Mouse (Mus musculus) liver, embryonic 11.5 days (tissue): ENCODE results near the gene Ube2q2. TPM values are rescaled to one million over a fixed set of nuclear protein-coding genes. Genes with fewer than 3 reads are reported as not detected.
"Not testable (repeated sequence)": the region's sequence is repeated elsewhere in the genome, so short reads cannot be mapped to it uniquely, and the experiment has no call there.

Experiments
- ATAC-seq: fragments of 200-750 bp; cut with Nextera tagmentation; replicated peaks from 2 replicates; pipeline ENCODE4 v1.8.0; 2017; ENCODE audit warnings: moderate number of reproducible peaks, mild to moderate bottlenecking, moderate TSS enrichment, moderate library complexity; ENCODE audit not compliant: low FRiP score
- DNase-seq: peaks from one replicate; pipeline ENCODE4 v3.0.0-alpha.2; 2017; ENCODE audit warnings: low spot score
- H3K27ac ChIP-seq: fragments of 300-500 bp; sonication (generic); 2 replicates; pipeline ENCODE4 v1.5.1; 2014; ENCODE audit warnings: mild to moderate bottlenecking, low read depth, low read length, control low read depth
- H3K27me3 ChIP-seq: fragments of 300-500 bp; sonication (generic); replicated peaks from 2 replicates; pipeline ENCODE4 v1.6.1; 2014; ENCODE audit warnings: low read length, mixed read lengths; ENCODE audit not compliant: control insufficient read depth, insufficient read depth
- H3K36me3 ChIP-seq: fragments of 300-500 bp; sonication (generic); 2 replicates; pipeline ENCODE4 v1.6.1; 2014; ENCODE audit warnings: mild to moderate bottlenecking, low read length, moderate library complexity, mixed read lengths; ENCODE audit not compliant: control insufficient read depth, insufficient read depth
- H3K4me1 ChIP-seq: fragments of 300-500 bp; sonication (generic); replicated peaks from 2 replicates; pipeline ENCODE4 v1.6.1; 2014; ENCODE audit warnings: low read length, mixed read lengths; ENCODE audit not compliant: control insufficient read depth, insufficient read depth
- H3K4me2 ChIP-seq: fragments of 300-500 bp; sonication (generic); 2 replicates; pipeline ENCODE4 v1.6.1; 2014; ENCODE audit warnings: mild to moderate bottlenecking, control low read depth, moderate library complexity
- H3K4me3 ChIP-seq: fragments of 300-500 bp; sonication (generic); 2 replicates; pipeline ENCODE4 v1.5.1; 2014; ENCODE audit warnings: low read depth, low read length, control low read depth
- H3K9ac ChIP-seq: fragments of 300-500 bp; sonication (generic); 2 replicates; pipeline ENCODE4 v1.6.1; 2014; ENCODE audit warnings: low read depth, low read length, control low read depth
- H3K9me3 ChIP-seq: fragments of 300-500 bp; sonication (generic); 2 replicates; pipeline ENCODE4 v1.6.1; 2016; ENCODE audit warnings: low read length, inconsistent platforms, mixed read lengths; ENCODE audit not compliant: control insufficient read depth
- WGBS: fragments of 180-500 bp; shearing (Covaris S2); extraction: QIAGEN DNeasy Blood & Tissue Kit; methylation state at CpG from one replicate; pipeline ENCODE4 v1.1.7; 2014; 5-methylcytosine and 5-hydroxymethylcytosine counted together
- polyA plus RNA-seq: library from polyadenylated mRNA; unstranded; fragments of >200 nt; fragmentation: Nextera tagmentation; extraction: Ambion mirVana; gene quantifications from 2 replicates; pipeline ENCODE4 v1.2.1, GENCODE M21; 2014

The Ube2q2 gene
- 34.8 and 36.9 TPM in 2 replicates for polyA plus RNA-seq

- no peaks in the 10 kb centered on the region for H3K27me3 ChIP-seq
- peaks cover 15% of the 10 kb centered on the region for H3K4me1 ChIP-seq
- peak within 1 kb of the TSS; percentile 68 for H3K4me3 ChIP-seq
- WGBS, result 1% methylated on average over 66 of the region's 81 CpGs
- DNase-seq, result no peak
- H3K9ac ChIP-seq, result peak within 1 kb of the TSS; percentile 95
- H3K9me3 ChIP-seq, result no peaks in the 10 kb centered on the region
- H3K36me3 ChIP-seq, result no peaks in the 10 kb centered on the region
- peak within 1 kb of the TSS; percentile 64 for H3K27ac ChIP-seq
- peak; percentile 83 for ATAC-seq
- H3K4me2 ChIP-seq, result peak within 1 kb of the TSS; percentile 85
Observed at GRCm38 (mm10) chr9:55148854-55149498, at the start of gene Ube2q2. TSS of gene Ube2q2 (plus strand) at chr9:55148854.

- H3K27ac ChIP-seq, result no peak overlapping the region
- no peak overlapping the region for H3K4me2 ChIP-seq
- H3K36me3 ChIP-seq, result no peaks in the 10 kb centered on the region
- ATAC-seq (no peak), DNase-seq (no peak)
- no peak overlapping the region for H3K9ac ChIP-seq
- H3K9me3 ChIP-seq, result no peaks in the 10 kb centered on the region
- H3K4me1 ChIP-seq, result no peaks in the 10 kb centered on the region
- no peaks in the 10 kb centered on the region for H3K27me3 ChIP-seq
- no peak overlapping the region for H3K4me3 ChIP-seq
- WGBS, result 41% methylated on average over 3 of the region's 3 CpGs
Observed at GRCm38 (mm10) chr9:55101117-55101516, 47.5 kb upstream of the Ube2q2 start.

GRCm38 (mm10) chr9:55102186-55102835 is 46.3 kb upstream of the Ube2q2 start:
- no peaks in the 10 kb centered on the region for H3K9me3 ChIP-seq
- DNase-seq, result no peak
- H3K36me3 ChIP-seq, result no peaks in the 10 kb centered on the region
- H3K9ac ChIP-seq, result no peak overlapping the region
- WGBS, result 75% methylated on average over 8 of the region's 8 CpGs
- H3K4me3 ChIP-seq, result no peak overlapping the region
- no peak for ATAC-seq
- no peak overlapping the region for H3K4me2 ChIP-seq
- H3K4me1 ChIP-seq, result no peaks in the 10 kb centered on the region
- no peak overlapping the region for H3K27ac ChIP-seq
- no peaks in the 10 kb centered on the region for H3K27me3 ChIP-seq

GRCm38 (mm10) chr9:55102931-55103630 is 45.6 kb upstream of the Ube2q2 start:
- WGBS, result 86% methylated on average over 5 of the region's 5 CpGs

GRCm38 (mm10) chr9:55110059-55110834 is 38.4 kb upstream of the Ube2q2 start:
- peak; percentile 90 for ATAC-seq
- 32% methylated on average over 16 of the region's 16 CpGs for WGBS

More at GRCm38 (mm10) chr9:55102931-55103630, 45.6 kb upstream of the Ube2q2 start:
- H3K36me3 ChIP-seq, result no peaks in the 10 kb centered on the region
- H3K27ac ChIP-seq, result no peak overlapping the region
- no peak overlapping the region for H3K4me2 ChIP-seq
- no peaks in the 10 kb centered on the region for H3K9me3 ChIP-seq
- DNase-seq (no peak), ATAC-seq (no peak)
- no peak overlapping the region for H3K9ac ChIP-seq
- no peak overlapping the region for H3K4me3 ChIP-seq
- no peaks in the 10 kb centered on the region for H3K4me1 ChIP-seq
- H3K27me3 ChIP-seq, result no peaks in the 10 kb centered on the region

GRCm38 (mm10) chr9:55110835-55111217 is 37.8 kb upstream of the Ube2q2 start:
- not testable (repeated sequence) for H3K36me3 ChIP-seq, H3K27me3 ChIP-seq, ATAC-seq, H3K4me1 ChIP-seq, H3K27ac ChIP-seq, H3K4me3 ChIP-seq, DNase-seq, H3K4me2 ChIP-seq, H3K9me3 ChIP-seq, H3K9ac ChIP-seq
- WGBS, result 11% methylated on average over 2 of the region's 3 CpGs

More at GRCm38 (mm10) chr9:55110059-55110834, 38.4 kb upstream of the Ube2q2 start:
- peak; percentile 74 for DNase-seq
- H3K4me3 ChIP-seq, result no peak overlapping the region
- no peak overlapping the region for H3K4me2 ChIP-seq
- H3K9ac ChIP-seq, result no peak overlapping the region
- H3K27me3 ChIP-seq, result no peaks in the 10 kb centered on the region
- H3K4me1 ChIP-seq, result no peaks in the 10 kb centered on the region
- no peak overlapping the region for H3K27ac ChIP-seq
- H3K9me3 ChIP-seq, result no peaks in the 10 kb centered on the region
- H3K36me3 ChIP-seq, result no peaks in the 10 kb centered on the region

- H3K9me3 ChIP-seq, result no peaks in the 10 kb centered on the region
- H3K4me3 ChIP-seq, result no peak overlapping the region
- H3K4me1 ChIP-seq, result no peaks in the 10 kb centered on the region
- WGBS, result 72% methylated on average over 1 of the region's 1 CpGs
- no peaks in the 10 kb centered on the region for H3K36me3 ChIP-seq
- H3K4me2 ChIP-seq, result no peak overlapping the region
- H3K9ac ChIP-seq, result no peak overlapping the region
- H3K27me3 ChIP-seq, result no peaks in the 10 kb centered on the region
- H3K27ac ChIP-seq, result no peak overlapping the region
- ATAC-seq, result no peak
- DNase-seq, result no peak
Observed at GRCm38 (mm10) chr9:55114752-55115151, 33.9 kb upstream of the Ube2q2 start.

- Histone ChIP-seq H3K9me3 (no peaks in the 10 kb centered on the region), H3K4me3 (no peak overlapping the region), H3K36me3 (no peaks in the 10 kb centered on the region), H3K4me2 (no peak overlapping the region), H3K27me3 (no peaks in the 10 kb centered on the region), H3K27ac (no peak overlapping the region), H3K4me1 (no peaks in the 10 kb centered on the region), H3K9ac (no peak overlapping the region)
- ATAC-seq, result no peak
- WGBS, result 89% methylated on average over 5 of the region's 5 CpGs
- no peak for DNase-seq
Observed at GRCm38 (mm10) chr9:55117293-55118055, 31.2 kb upstream of the Ube2q2 start.
